Mouse (Mus musculus) frontal cortex, postnatal 36 days (tissue): ENCODE measurements around the gene Gm8104.
A peak's percentile ranks its signal among the peaks of the same experiment; 100 is the strongest.
"Not testable (repeated sequence)": the region's sequence is repeated elsewhere in the genome, so short reads cannot be mapped to it uniquely, and the experiment has no call there.

ENCODE experiments used
- DNase-seq, 2 experiments: peaks; one replicate each; pipeline ENCODE4 v3.0.0; 2022; ENCODE audit warnings: low spot score in 2 of 2

Gene Gm8104

DNA sequence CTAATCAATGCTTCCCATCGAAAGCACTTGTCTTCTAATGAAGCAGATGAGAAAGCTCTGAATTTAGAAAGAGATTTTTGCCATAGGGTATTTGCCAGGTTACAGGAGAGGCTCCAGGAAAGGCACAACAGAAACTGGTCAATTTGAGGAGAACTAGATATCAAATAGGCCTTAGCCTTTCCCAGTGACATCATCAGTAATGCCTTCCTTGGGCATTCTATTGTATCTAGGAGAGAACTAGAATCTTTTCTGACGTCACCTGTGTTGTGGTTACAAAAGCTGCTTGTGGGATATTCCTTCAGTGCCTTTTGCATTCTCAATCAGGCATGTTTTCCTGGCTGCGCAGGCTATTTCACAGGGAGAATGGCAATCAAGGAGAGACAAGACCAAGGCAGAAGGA is at the start of gene Gm8104:
Gene Gm8104, plus strand, starts transcription at position 301 of the 400 bp plus-strand sequence.
- DNase-seq: not testable (repeated sequence)

DNA sequence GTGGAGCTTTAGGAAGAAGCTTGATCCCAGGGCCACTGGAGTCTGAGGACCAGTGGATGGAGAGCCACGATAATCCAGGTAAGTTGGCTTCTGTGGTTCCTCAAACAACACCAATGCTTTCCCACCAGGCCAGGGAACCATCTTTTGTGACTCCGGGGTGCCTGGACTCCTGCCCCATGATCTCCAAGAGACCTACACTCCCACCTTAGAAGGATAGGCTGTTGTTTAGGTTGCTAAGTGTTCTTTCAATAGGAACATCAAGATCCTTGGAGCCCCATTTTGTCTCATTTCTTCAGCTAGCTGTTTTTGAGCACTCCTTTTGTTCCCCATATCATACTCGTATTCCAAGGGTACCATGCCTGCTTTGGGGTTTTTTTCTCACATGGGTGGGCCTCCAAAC is 42.3 kb upstream of the Gm8104 start:
- DNase-seq: not testable (repeated sequence)

GRCm38 (mm10) chr14:43060179-43060578 is 40.2 kb upstream of the Gm8104 start:
- not testable (repeated sequence) for DNase-seq

DNA sequence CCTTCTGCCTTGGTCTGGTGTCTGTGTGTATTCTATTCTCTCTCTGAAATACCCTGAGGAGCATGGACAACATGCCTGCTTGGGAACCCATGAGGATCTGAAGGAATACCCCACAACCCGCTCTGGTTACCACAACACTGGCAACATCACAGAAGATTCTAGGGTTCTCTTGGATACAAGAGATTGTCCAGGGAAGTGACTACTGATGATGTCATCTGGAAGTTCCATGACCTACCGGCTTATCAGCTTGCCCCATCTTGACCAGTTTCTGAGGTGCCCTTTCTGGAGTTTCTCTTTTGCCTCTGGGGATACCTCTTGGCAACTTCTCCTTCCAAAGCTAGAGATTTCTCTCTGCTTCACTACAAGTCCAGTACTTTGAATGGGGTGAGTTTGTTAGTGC is 23.9 kb upstream of the Gm8104 start, which contains the start of gene Gm8094:
Gene Gm8094, minus strand, starts transcription at position 101 of the 400 bp plus-strand sequence.
- DNase-seq: not testable (repeated sequence)

DNA sequence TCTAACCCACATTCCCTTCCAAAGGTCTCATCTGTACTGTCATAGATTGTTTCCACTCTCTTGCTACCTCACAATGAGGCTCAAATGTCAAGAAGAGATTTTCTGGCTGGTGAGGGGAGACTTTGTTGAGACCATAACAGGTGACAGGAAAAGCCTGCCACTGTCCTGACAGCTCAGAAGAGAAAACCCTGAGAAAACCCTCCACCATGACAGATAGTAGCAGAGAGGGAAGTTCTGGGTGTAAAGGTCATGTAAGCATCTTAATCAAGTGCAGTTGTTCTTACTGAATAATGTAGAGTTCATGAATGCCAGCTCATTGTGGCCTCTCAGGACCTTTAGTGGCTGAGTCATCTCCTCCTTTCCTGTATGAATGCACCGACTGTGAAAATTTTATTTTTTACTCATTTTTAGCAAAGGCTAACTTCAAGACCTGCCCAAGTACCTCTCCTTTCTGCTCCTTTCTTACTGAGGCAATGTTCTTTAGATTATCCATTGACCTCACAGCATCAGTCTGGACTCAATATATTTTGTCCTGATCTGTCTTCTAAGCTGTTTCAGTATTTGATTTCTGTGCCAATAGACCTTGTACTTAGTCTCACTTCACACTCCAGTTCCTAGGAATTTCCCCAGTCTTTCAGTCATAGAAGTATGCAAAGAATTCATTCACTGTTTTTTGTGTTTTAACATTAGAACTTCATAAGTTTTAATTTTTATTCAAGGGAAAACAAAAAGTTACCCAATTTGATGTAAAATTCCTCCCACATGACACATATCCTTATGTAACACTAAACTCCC is 15.3 kb upstream of the Gm8104 start:
- DNase-seq: peak in 1 of 2 experiments; percentile 30

DNA sequence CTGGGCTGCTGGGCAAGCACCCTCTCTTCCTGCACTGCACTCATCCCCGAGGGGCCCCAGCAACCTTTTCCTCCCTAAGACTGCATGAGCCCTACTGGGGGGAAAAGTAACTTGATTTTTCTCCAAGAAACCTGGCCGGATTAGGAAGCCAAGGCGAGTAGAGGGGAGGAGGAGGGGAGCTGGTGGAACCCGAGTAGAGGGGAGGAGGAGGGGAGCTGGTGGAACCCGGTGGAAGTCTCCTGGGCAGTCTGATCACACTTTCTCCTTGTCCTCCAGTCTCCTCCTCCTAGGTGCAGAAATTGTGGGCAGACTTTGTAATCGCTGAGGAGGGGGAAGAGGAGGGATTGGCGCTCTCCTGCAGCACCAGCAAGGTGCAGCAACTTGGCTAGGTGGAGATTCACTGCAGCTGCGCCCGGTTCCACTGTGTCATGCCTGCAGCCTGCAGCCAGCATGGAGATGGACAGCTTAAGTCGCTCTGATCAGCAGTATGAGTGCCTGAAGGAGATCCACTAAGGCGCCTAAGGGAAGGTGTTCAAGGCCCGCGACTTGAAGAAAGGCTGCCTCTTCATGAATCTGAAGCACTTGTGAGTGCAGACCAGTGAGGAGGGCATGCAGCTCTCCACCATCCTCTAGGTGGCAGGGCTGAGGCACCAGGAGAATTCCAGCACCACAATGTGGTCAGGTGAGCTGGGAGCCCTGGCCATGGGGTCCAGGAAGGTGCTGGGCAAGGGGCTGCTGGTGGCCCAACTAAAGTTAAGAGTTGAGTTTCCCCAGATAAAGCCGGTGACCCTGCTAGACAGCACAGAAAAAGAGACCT is 11.1 kb upstream of the Gm8104 start:
- not testable (repeated sequence) for DNase-seq

- DNase-seq: not testable (repeated sequence)
These were observed 19.3 kb downstream of the Gm8104 start for GRCm38 (mm10) chr14:43119673-43120072.

- DNase-seq: not testable (repeated sequence)
These were observed 25.9 kb downstream of the Gm8104 start for GRCm38 (mm10) chr14:43126286-43126685.
